Mouse (Mus musculus): ENCODE data around the gene Zbtb14. TPM values are rescaled to one million over a fixed set of nuclear protein-coding genes. Genes with fewer than 3 reads are reported as not detected.

Zbtb14 gene
- polyA plus RNA-seq, 1 experiment from 2014 or later: 13.6 TPM

DNA sequence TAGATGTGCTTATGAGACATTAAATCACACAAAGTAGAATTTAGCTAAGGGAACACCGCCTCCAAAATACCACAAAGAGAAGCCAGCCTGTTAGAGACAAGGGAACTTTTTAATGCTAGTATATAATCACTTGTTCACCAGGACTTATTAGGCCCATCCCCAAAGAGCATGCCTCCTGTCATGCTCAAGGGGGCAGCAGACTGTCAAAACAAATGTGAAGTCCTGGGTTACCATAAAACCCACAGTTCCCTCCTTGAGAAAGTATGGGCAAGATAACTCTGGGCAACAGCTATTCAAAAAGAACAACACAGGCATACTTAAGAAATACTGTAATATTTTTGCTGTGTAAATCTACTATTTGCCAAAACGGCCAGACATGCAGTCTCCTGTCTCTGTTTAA lies 18.3 kb downstream of the Zbtb14 start:
- no peak for ATAC-seq (replicated peaks; ENCODE audit: insufficient number of reproducible peaks, insufficient read depth, low FRiP score, low read depth)
- no peak overlapping the region for H3K27ac ChIP-seq
- H3K4me3 ChIP-seq: no peak overlapping the region
- H3K27me3 ChIP-seq: no peaks in the 10 kb centered on the region
- H3K9ac ChIP-seq: no peak overlapping the region
- no peaks in the 10 kb centered on the region for H3K9me3 ChIP-seq (replicated peaks)
- no peaks in the 10 kb centered on the region for H3K36me3 ChIP-seq
- no peak overlapping the region for H3K4me2 ChIP-seq
- peaks cover 6% of the 10 kb centered on the region; the same call in 1 of the 2 replicates for H3K4me1 ChIP-seq (replicated peaks)
- 78% methylated on average over 2 of the region's 2 CpGs for WGBS

DNA sequence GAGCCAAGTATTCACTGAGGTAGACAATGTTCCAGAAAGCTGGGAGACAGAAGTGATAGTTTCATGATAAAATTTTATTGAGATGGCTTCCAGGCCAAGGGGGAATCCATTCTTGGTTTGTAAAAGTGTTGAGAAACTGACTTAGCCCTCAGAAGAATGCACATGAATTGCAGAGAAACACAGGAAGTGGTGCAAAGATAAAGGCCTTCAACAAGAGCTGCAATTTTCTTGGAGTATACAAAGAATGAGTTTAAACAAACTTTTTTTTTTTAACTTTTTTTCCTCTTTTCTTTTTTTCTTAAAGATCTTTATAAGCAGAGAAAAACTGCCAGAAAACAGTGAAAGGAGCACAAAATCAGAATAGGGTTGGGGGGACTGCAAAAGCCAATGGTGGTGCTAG lies 33.3 kb downstream of the Zbtb14 start:
- Histone ChIP-seq H3K36me3 (no peaks in the 10 kb centered on the region), H3K27me3 (no peaks in the 10 kb centered on the region), H3K27ac (peak overlapping the region; percentile 98), H3K9ac (peak overlapping the region; percentile 88; the same call in 1 of the 2 replicates), H3K9me3 (replicated peaks) (no peaks in the 10 kb centered on the region), H3K4me3 (peak overlapping the region; percentile 96), H3K4me1 (replicated peaks) (peaks cover 7% of the 10 kb centered on the region), H3K4me2 (peak overlapping the region; percentile 69)
- ATAC-seq (replicated peaks; ENCODE audit: insufficient number of reproducible peaks, insufficient read depth, low FRiP score, low read depth): no peak

DNA sequence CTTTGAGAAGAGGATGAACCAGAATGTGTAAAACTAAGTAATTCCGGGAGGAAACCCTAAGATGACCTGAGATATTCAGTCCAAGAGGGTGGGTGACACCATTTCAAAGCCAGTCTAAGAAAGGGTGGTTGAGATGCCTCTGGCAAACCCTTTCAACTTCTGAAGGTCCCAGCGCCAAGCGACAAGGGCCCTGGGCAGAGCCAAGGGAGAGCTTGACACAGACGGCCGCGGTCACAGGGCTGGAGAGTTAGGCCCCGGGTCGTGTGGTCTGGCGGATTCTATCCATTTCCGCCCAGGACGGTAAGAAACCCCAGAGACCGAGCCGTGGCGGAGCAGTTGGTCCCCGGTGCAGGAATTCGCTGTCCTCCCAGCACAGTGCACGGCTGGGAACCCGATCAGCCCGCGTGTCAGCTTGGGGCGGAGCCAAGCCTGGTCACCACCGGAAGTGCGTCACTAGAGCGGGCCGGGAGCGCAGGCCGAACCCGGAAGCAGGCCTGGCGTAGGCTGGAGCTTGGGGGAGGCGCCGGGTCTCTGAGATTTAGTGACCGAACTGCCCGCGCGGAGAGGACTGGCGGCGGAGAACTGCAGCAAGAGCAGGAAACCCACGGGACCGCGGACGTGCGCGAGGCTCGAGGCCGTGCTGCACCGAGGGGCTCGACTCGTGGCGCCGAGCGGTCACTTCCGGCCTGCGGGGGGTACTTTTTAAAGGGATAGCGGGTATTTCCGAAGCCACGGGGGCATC lies 34.2 kb downstream of the Zbtb14 start:
- no peaks in the 10 kb centered on the region for H3K9me3 ChIP-seq (replicated peaks)
- peak overlapping the region; percentile 98 for H3K27ac ChIP-seq
- H3K27me3 ChIP-seq: no peaks in the 10 kb centered on the region
- peak overlapping the region; percentile 96 for H3K4me3 ChIP-seq
- peaks cover 9% of the 10 kb centered on the region for H3K4me1 ChIP-seq (replicated peaks)
- peak overlapping the region; percentile 88 for H3K9ac ChIP-seq
- H3K36me3 ChIP-seq: no peaks in the 10 kb centered on the region
- peak; percentile 99 for ATAC-seq (replicated peaks; ENCODE audit: insufficient number of reproducible peaks, insufficient read depth, low FRiP score, low read depth)
- H3K4me2 ChIP-seq: peak overlapping the region; percentile 69
- WGBS: under 1% methylated on average over 56 of the region's 56 CpGs

DNA sequence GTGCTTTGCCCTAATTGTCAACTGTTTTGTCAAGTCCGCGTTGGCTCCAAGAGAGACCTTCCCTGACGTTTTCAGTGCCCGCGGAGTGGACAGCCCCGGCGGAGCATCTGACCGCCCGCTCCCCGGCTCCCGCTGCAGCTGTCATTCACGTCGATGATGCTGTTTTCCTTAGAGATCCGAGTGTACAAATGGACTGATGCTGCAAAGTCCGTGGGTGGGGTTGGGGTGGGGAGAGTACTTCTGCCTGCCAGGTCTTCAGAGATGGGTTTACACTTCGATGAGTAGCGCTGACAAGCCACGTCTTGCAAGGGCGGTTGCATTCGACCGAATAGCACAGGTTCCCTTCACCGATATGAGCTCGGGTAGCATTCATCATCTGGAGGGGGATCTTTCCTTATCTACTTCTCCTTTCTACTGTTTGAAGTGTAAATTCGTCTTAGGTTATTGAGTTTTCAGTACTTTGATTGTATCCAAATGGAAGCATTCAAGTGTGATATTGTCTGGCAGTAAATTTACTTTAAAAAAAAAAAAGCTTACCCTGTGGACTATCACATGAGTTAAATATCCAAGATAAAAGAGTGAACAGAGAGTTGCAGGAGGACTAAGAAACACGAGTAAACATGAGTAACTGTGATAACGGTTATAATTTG lies 35.0 kb downstream of the Zbtb14 start:
- WGBS: 2% methylated on average over 26 of the region's 26 CpGs
- Histone ChIP-seq H3K4me3 (peak overlapping the region; percentile 96), H3K36me3 (no peaks in the 10 kb centered on the region), H3K4me2 (peak overlapping the region; percentile 69), H3K27ac (peak overlapping the region; percentile 98), H3K9me3 (replicated peaks) (no peaks in the 10 kb centered on the region), H3K4me1 (replicated peaks) (peaks cover 9% of the 10 kb centered on the region), H3K27me3 (no peaks in the 10 kb centered on the region), H3K9ac (peak overlapping the region; percentile 88)
- ATAC-seq (replicated peaks; ENCODE audit: insufficient number of reproducible peaks, insufficient read depth, low FRiP score, low read depth): peak; percentile 41

DNA sequence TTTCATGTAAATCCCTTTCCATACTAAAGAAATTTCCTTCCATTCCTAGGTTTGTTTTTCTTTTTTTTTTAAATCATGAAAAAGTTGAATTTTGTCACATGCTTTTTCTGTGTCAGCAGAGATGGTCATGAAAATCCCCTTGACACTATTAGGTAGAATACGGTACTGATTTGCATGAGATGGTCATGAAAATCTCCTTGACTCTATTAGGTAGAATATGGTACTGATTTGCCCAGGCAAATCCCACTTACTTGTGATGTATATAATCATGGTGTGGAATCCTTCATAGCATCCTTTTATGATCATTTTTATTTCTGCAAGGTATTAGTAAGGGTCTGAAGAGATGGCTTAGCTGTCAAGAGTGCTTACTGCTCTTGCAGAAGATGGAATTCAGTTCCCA lies 38.7 kb downstream of the Zbtb14 start:
- Histone ChIP-seq H3K4me3 (no peak overlapping the region), H3K4me2 (no peak overlapping the region), H3K36me3 (no peaks in the 10 kb centered on the region), H3K4me1 (replicated peaks) (peaks cover 2% of the 10 kb centered on the region; the same call in 1 of the 2 replicates), H3K9ac (no peak overlapping the region), H3K27ac (no peak overlapping the region), H3K9me3 (replicated peaks) (no peaks in the 10 kb centered on the region), H3K27me3 (no peaks in the 10 kb centered on the region)
- 3% methylated on average over 1 of the region's 1 CpGs for WGBS
- no peak for ATAC-seq (replicated peaks; ENCODE audit: insufficient number of reproducible peaks, insufficient read depth, low FRiP score, low read depth)

DNA sequence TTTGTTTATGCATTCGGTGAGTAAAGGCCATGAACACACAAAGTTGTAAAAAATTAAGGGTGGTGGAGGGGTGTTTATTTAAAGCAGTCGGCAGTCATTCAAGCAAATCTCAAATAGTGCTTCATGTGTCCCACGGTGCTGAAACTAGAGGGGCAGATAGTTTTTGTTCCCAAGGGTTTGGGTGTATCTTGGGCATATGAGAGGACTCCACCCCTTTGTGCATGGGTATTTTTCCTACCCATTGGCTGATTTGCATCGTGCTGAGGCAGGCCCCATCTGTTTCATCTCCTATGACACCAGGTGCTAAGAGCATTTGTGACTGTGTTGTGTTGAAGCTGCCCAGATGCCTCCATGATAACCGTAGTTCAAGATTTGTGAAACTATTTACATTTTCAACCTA lies 55.0 kb downstream of the Zbtb14 start:
- H3K9ac ChIP-seq: no peak overlapping the region

DNA sequence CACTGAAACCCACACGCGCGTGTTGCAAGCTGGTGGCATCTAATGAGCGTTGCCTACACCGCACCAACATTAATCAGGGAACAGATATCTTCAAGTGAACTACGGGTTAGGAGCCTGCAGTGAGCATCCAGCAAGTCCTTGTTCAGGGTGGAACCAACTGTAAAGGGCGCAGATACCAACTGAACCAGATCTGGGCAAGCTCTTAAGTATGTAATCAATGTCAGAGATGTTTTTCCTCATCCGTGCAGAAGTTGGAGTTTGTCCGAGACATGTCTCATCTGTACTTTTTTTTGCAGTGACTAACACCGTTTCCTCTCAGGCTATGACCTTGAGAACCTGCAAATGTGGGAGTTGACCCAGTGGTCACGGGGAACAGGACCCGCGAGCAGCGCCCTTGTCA lies 55.6 kb downstream of the Zbtb14 start:
- H3K4me3 ChIP-seq: peak overlapping the region; percentile 57
- H3K9me3 ChIP-seq (replicated peaks): no peaks in the 10 kb centered on the region
- no peak for ATAC-seq (replicated peaks; ENCODE audit: insufficient number of reproducible peaks, insufficient read depth, low FRiP score, low read depth)
- no peak overlapping the region for H3K9ac ChIP-seq
- peak overlapping the region; percentile 85 for H3K4me2 ChIP-seq
- no peak overlapping the region for H3K27ac ChIP-seq
- peaks cover 36% of the 10 kb centered on the region for H3K27me3 ChIP-seq
- H3K36me3 ChIP-seq: no peaks in the 10 kb centered on the region
- peaks cover 19% of the 10 kb centered on the region for H3K4me1 ChIP-seq (replicated peaks)
- 30% methylated on average over 14 of the region's 14 CpGs for WGBS

More for the DNA sequence above, 55.0 kb downstream of the Zbtb14 start:
- no peaks in the 10 kb centered on the region for H3K9me3 ChIP-seq (replicated peaks)
- no peaks in the 10 kb centered on the region for H3K36me3 ChIP-seq
- 64% methylated on average over 5 of the region's 5 CpGs for WGBS
- peaks cover 36% of the 10 kb centered on the region for H3K27me3 ChIP-seq
- H3K4me2 ChIP-seq: no peak overlapping the region
- ATAC-seq (replicated peaks; ENCODE audit: insufficient number of reproducible peaks, insufficient read depth, low FRiP score, low read depth): no peak
- H3K4me1 ChIP-seq (replicated peaks): peaks cover 19% of the 10 kb centered on the region
- H3K27ac ChIP-seq: no peak overlapping the region
- no peak overlapping the region for H3K4me3 ChIP-seq

DNA sequence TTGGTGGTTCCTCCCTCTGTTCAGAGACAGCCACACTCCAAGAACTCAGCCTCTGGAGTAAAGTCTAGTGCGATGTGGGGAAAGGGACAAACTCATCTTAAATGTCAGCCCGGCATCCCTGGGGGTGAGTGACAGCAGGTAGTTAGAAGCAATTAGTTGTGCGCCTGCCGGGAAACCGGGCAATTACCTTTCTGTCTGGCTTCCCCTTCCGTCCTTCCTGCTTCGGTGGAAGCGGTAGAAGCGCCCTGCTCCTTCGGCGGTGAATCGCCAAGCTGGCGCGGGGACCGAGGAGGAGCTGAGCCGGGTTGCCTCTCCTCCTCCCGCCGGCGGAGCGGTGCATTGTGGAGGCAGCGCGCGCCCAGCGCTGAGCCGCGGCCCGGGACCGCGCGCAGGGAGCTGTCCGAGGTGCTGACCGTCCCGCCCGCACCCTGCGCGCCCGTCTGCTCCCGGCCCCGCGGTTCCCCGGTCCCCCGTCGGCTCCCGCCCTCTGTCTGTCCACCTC lies 56.2 kb downstream of the Zbtb14 start, which contains the start of gene Akain1:
Akain1 (plus strand) TSS at position 337 of the 502 bp plus-strand sequence.
- Histone ChIP-seq H3K27ac (no peak within 1 kb of the TSS), H3K4me1 (replicated peaks) (peaks cover 19% of the 10 kb centered on the region), H3K36me3 (no peaks in the 10 kb centered on the region), H3K4me2 (peak within 1 kb of the TSS; percentile 85), H3K9me3 (replicated peaks) (no peaks in the 10 kb centered on the region), H3K4me3 (peak within 1 kb of the TSS; percentile 57), H3K9ac (peak within 1 kb of the TSS; percentile 34; the same call in 1 of the 2 replicates), H3K27me3 (peaks cover 36% of the 10 kb centered on the region)
- peak; percentile 93 for ATAC-seq (replicated peaks; ENCODE audit: insufficient number of reproducible peaks, insufficient read depth, low FRiP score, low read depth)
- WGBS: 0% methylated on average over 30 of the region's 44 CpGs

DNA sequence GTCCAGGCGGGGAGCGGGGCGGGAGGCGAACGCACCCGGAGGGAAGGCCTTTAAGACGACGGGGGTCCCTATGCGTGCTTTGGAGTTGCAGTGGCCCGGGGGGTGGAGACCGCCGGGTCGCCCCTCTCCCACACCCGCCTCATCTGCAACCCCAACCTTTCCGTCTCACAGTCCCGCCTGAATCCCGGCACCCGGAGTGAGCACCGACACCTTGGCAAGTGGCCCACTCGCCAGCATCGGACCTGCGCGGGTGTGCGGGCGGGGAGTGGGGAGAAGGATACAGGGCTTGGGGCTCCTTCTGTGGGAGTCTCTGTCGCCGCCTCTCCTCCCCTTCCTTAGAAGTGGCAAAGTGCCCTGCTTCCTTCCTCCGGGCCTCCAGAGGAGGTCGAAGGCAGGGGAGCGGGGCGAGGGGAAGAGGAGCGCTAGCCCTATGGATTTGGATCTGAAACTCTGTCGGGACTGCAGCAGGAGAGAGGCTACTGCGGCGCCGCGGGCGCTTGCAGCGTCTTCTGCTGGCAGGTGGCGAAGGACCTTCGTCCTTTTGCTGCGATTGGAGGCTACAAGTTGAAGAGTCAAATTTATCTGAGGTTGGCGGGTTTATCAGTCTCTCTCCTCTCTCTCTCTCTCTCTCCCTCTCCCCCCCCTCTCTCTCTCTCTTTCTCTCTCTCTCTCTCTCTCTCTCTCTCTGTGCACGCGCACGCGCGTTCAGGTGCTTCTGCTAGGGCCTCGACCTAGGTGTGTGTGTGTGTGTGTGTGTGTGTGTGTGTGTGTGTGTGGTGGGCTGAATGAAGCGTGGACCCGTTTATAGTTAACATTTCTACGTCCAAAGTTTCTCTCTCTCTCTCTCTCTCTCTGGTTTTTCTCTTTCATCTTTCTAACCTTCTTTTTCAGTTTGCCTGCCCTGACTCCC lies 57.0 kb downstream of the Zbtb14 start:
- H3K36me3 ChIP-seq: no peaks in the 10 kb centered on the region
- peaks cover 36% of the 10 kb centered on the region for H3K27me3 ChIP-seq
- H3K4me2 ChIP-seq: peak overlapping the region; percentile 85
- no peak overlapping the region for H3K9ac ChIP-seq
- peak overlapping the region; percentile 57 for H3K4me3 ChIP-seq
- H3K27ac ChIP-seq: no peak overlapping the region
- whole genome bisulfite sequencing: under 1% methylated on average over 52 of the region's 52 CpGs
- no peaks in the 10 kb centered on the region for H3K9me3 ChIP-seq (replicated peaks)
- H3K4me1 ChIP-seq (replicated peaks): peaks cover 19% of the 10 kb centered on the region
- peak; percentile 19; the same call in 1 of the 2 replicates for ATAC-seq (replicated peaks; ENCODE audit: insufficient number of reproducible peaks, insufficient read depth, low FRiP score, low read depth)
